18 mouse cellular contexts compared by ENCODE assay signal in the genomic region with DNA sequence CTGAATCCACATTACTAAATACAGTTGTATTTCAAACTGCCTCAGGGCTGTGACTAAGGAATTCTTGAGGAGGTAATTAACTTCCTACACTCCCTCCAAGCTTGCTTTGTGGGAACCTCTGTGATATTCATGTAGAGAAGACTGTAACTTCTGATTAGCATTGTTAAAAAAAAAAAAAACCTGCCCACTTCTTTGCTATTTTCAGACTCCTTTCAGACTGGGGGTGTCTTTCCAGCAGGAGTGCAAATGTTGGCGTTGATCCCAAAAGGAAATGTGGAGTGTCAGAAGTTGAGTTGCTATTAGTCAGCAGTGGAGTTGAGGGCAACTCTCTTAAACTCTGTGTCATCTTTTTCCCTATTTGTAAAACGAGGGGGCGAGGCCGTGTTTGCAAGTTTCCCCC.
A peak's percentile ranks its signal among the peaks of the same experiment; 100 is the strongest.
DNase-seq lines count a peak whose midpoint lies in the region; ATAC-seq and TF ChIP-seq lines count a peak whose summit lies in the region.
"Had no signal": no experiment of that assay in that cellular context is flagged by ENCODE, and none has a peak within 500 bp of the region (broad histone marks: within the 10 kb centered on the region; RNA-seq: fewer than 3 reads in every experiment).

No protein-coding gene starts in this region.

- H3K27me3 ChIP-seq in lung, embryonic 14.5 days (ENCODE audit: insufficient read depth, low read length): no peaks in the 10 kb centered on the region
- H3K27me3 ChIP-seq in Patski: no peaks in the 10 kb centered on the region
- no peaks in the 10 kb centered on the region for H3K27me3 ChIP-seq in hindbrain, embryonic 11.5 days (ENCODE audit: control insufficient read depth, insufficient read depth, low read length)
- no peaks in the 10 kb centered on the region for H3K27me3 ChIP-seq in midbrain, embryonic 11.5 days (ENCODE audit: control insufficient read depth, insufficient read depth, low read length)
- H3K27me3 ChIP-seq: CH12.LX; heart, embryonic 13.5 days; midbrain, embryonic 15.5 days had no signal

- no peak overlapping the region for H3K27ac ChIP-seq in lung, embryonic 14.5 days (ENCODE audit: low read depth)
- H3K27ac ChIP-seq in hindbrain, embryonic 11.5 days (ENCODE audit: low read depth, low read length): no peak overlapping the region
- no peak overlapping the region for H3K27ac ChIP-seq in midbrain, embryonic 11.5 days (ENCODE audit: low read depth, low read length)
- H3K27ac ChIP-seq: heart, embryonic 13.5 days; midbrain, embryonic 15.5 days; stomach, postnatal 0 days had no signal

- H3K4me1 ChIP-seq in lung, embryonic 14.5 days (ENCODE audit: insufficient read depth): no peaks in the 10 kb centered on the region
- H3K4me1 ChIP-seq in lung, adult 2 months (ENCODE audit: control insufficient read depth, insufficient read depth, low read length): no peaks in the 10 kb centered on the region
- H3K4me1 ChIP-seq in hindbrain, embryonic 11.5 days (replicated peaks; ENCODE audit: control insufficient read depth, insufficient read depth, low read length): no peaks in the 10 kb centered on the region
- no peaks in the 10 kb centered on the region for H3K4me1 ChIP-seq in midbrain, embryonic 11.5 days (ENCODE audit: control insufficient read depth, insufficient read depth, low read length)
- H3K4me1 ChIP-seq: midbrain, embryonic 15.5 days had no signal

- no peak for TF ChIP-seq CTCF in lung, embryonic 14.5 days (IDR thresholded peaks at IDR 0.05; ENCODE audit: low read depth)
- no peak for TF ChIP-seq CTCF in lung, adult 2 months (IDR thresholded peaks at IDR 0.05; ENCODE audit: insufficient read depth, low read length)
- no peak for TF ChIP-seq CTCF in Patski (IDR thresholded peaks at IDR 0.05)

- ATAC-seq in lung, embryonic 14.5 days (ENCODE audit: insufficient read depth): no peak
- ATAC-seq in Patski: peak; percentile 87
- no peak for ATAC-seq in hindbrain, embryonic 11.5 days (ENCODE audit: low FRiP score)
- ATAC-seq in midbrain, embryonic 11.5 days (ENCODE audit: low FRiP score): no peak
- ATAC-seq: forebrain, postnatal 0 days; midbrain, embryonic 15.5 days had no signal

- no peaks in the 10 kb centered on the region for H3K36me3 ChIP-seq in lung, embryonic 14.5 days (ENCODE audit: insufficient read depth)
- no peaks in the 10 kb centered on the region for H3K36me3 ChIP-seq in hindbrain, embryonic 11.5 days (ENCODE audit: control insufficient read depth, insufficient read depth, low read length)
- no peaks in the 10 kb centered on the region for H3K36me3 ChIP-seq in midbrain, embryonic 11.5 days (ENCODE audit: control insufficient read depth, insufficient read depth, low read length)
- H3K36me3 ChIP-seq: heart, embryonic 13.5 days; midbrain, embryonic 15.5 days had no signal

- H3K9ac ChIP-seq in lung, embryonic 14.5 days: no peak overlapping the region
- H3K9ac ChIP-seq in hindbrain, embryonic 11.5 days (ENCODE audit: low read depth, low read length): no peak overlapping the region
- no peak overlapping the region for H3K9ac ChIP-seq in midbrain, embryonic 11.5 days (ENCODE audit: low read length)
- H3K9ac ChIP-seq: forebrain, postnatal 0 days; heart, embryonic 13.5 days; midbrain, embryonic 15.5 days had no signal

- POLR2A ChIA-PET in Patski (lab: Charles Lee): no interaction called here

- no peaks in the 10 kb centered on the region for H3K9me3 ChIP-seq in lung, embryonic 14.5 days (ENCODE audit: low read depth, low read length)
- no peaks in the 10 kb centered on the region for H3K9me3 ChIP-seq in hindbrain, embryonic 11.5 days (ENCODE audit: control insufficient read depth, low read length)
- H3K9me3 ChIP-seq in midbrain, embryonic 11.5 days (ENCODE audit: control insufficient read depth, low read length): no peaks in the 10 kb centered on the region
- H3K9me3 ChIP-seq: heart, embryonic 13.5 days; midbrain, embryonic 15.5 days had no signal

- no peak overlapping the region for H3K4me3 ChIP-seq in lung, embryonic 14.5 days (ENCODE audit: low read depth, low read length)
- H3K4me3 ChIP-seq in lung, adult 2 months (replicated peaks; ENCODE audit: extremely low read depth, low read depth, low read length): no peak overlapping the region
- H3K4me3 ChIP-seq in hindbrain, embryonic 11.5 days (ENCODE audit: low read depth, low read length): no peak overlapping the region
- no peak overlapping the region for H3K4me3 ChIP-seq in midbrain, embryonic 11.5 days (ENCODE audit: low read depth, low read length)
- H3K4me3 ChIP-seq: heart, embryonic 13.5 days; midbrain, embryonic 15.5 days had no signal

- H3K4me2 ChIP-seq in lung, embryonic 14.5 days: no peak overlapping the region
- H3K4me2 ChIP-seq in hindbrain, embryonic 11.5 days (replicated peaks; ENCODE audit: low read depth, low read length): no peak overlapping the region
- H3K4me2 ChIP-seq in midbrain, embryonic 11.5 days: no peak overlapping the region
- H3K4me2 ChIP-seq: heart, embryonic 13.5 days; midbrain, embryonic 15.5 days had no signal

- 72% methylated on average over 4 of the region's 4 CpGs for WGBS in lung, embryonic 14.5 days
- WGBS in lung, adult 2 months: 44% methylated on average over 4 of the region's 4 CpGs
- 92% methylated on average over 4 of the region's 4 CpGs for WGBS in hindbrain, embryonic 11.5 days
- 84% methylated on average over 4 of the region's 4 CpGs for WGBS in midbrain, embryonic 11.5 days

- CTCF ChIA-PET in Patski (lab: Charles Lee): interaction anchor here (1.9 kb wide), 1 partner anchor 21 kb away, joined by 4 read pairs; no protein-coding TSS in a partner anchor

- TF ChIP-seq POLR2A in lung, adult 2 months (IDR thresholded peaks at IDR 0.05; ENCODE audit: borderline replicate concordance, extremely low read depth, low read depth, low read length): no peak

- DNase-seq in lung, embryonic 14.5 days: peak; percentile 34
- DNase-seq in lung, adult 2 months: no peak
- DNase-seq in Patski (ENCODE audit: low read depth, low spot score): peak; percentile 50
- peak; percentile 76 to 85 for DNase-seq in frontal cortex, adult 2 months (ENCODE audit: extremely low spot score in 1 of 2, low spot score in 1 of 2)
- DNase-seq in right cerebral cortex, postnatal 10 days (ENCODE audit: low spot score in 2 of 2): peak; percentile 28 to 38
- DNase-seq in hindbrain, embryonic 11.5 days (ENCODE audit: low spot score): no peak
- DNase-seq in midbrain, embryonic 11.5 days (ENCODE audit: low spot score, missing footprints): no peak
- no peak for DNase-seq in testis, postnatal 14 days (ENCODE audit: low spot score)
- DNase-seq: adrenal gland, adult 2 months; cerebellum, adult 8-10 months; forebrain, postnatal 0 days; heart, postnatal 4 days; kidney, adult 2 months; thymus, postnatal 36 days had no signal

- in situ Hi-C loops in Patski (cut with MboI; ENCODE audit: low pct_unique_long_range_greater_than_20kb): no loop called here

Comparison
In these comparisons a context has a peak if more than half of its experiments do, and no peak if none do; other contexts are left out.
1. DNase-seq: peak in lung, embryonic 14.5 days (single experiment), Patski (single experiment), frontal cortex, adult 2 months (2 of 2) and right cerebral cortex, postnatal 10 days (2 of 2); none in lung, adult 2 months (single experiment), hindbrain, embryonic 11.5 days (single experiment), midbrain, embryonic 11.5 days (single experiment) and testis, postnatal 14 days (single experiment).